Mouse (Mus musculus) colon, adult 2 months (tissue): ENCODE measurements around the gene Btbd35f21. TPM values are rescaled to one million over a fixed set of nuclear protein-coding genes. Genes with fewer than 3 reads are reported as not detected.

ENCODE experiments used
- polyA plus RNA-seq: library from polyadenylated mRNA; depleted of rRNA; stranded (reverse); fragments of >200 nt; gene quantifications from 2 replicates; pipeline ENCODE4 v1.2.3, GENCODE M21; 2012; rRNA removed

Gene Btbd35f21
- polyA plus RNA-seq: not detected in 2 replicates

GRCm38 (mm10) chrX:32725809-32726208, at the start of gene Btbd35f21:
Gene Btbd35f21 (plus strand): TSS chrX:32726109.

Other genes with a start within 250 kb of the Btbd35f21 start
- not detected in 2 replicates for gene Btbd35f1, start 166.1 kb upstream of the Btbd35f21 start, polyA plus RNA-seq
- gene Gm5926, start 75.4 kb upstream of the Btbd35f21 start, polyA plus RNA-seq: not detected in 2 replicates
- gene Btbd35f30, start 168.5 kb downstream of the Btbd35f21 start, polyA plus RNA-seq: not detected in 2 replicates
- not detected in 2 replicates for gene Gm21789, start 215.7 kb downstream of the Btbd35f21 start, polyA plus RNA-seq
- gene Btbd35f5, start 247.8 kb downstream of the Btbd35f21 start, polyA plus RNA-seq: not detected in 2 replicates